Comparison of ENCODE assay signal across 8 mouse cellular contexts in the genomic region with DNA sequence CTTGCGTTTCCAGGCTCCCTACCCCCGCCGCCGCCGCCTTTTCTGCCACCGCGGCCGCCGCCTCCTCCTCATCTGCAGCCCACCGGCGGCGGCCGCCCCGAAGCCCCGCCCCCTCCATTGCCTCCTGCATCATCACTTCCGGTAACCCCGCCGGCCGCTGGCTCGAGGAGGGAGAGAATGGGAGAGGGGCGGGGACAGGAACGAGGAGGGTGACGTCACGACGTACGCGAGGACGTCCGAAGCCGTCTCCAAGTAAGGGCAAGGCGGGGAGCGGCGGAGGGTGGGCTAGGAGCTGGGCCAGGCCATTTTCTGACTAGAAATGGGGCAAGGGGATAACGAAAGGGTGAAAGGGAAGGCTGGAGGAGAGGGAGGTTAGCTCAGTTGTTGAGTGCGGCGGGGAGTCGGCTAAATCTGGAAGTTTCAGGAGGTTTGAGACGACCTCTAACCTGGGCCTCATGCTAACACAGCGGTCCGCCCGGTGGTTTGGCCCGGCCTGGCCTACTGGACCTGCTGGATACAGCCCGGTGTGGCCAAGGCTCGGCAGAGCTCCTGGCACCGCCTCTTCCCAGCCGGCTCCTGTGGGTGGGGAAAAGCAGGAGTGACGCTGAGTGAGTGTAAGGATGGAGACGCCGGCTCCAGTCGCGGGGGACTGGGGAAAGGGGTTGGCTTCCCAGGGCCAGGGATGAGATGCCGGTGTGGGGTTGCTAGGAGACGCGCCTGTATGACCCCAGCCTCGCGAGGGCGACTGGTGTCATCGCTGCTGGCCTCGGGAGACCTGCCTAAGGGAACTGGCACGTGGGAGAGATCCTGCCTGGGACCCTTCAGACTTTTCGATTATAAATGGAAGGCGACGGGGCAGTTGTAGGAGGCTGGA. TPM values are rescaled to one million over a fixed set of nuclear protein-coding genes. Genes with fewer than 3 reads are reported as not detected.
DNase-seq lines count a peak whose midpoint lies in the region; ATAC-seq lines count a peak whose summit lies in the region.

A gene (plus strand): TSS at position 223 of the 874 bp plus-strand sequence.
A gene (minus strand): TSS at position 660 of the 874 bp plus-strand sequence.

- H3K4me1 ChIP-seq in forebrain, embryonic 10.5 days, result peaks cover 24% of the 10 kb centered on the region
- peaks cover 13% of the 10 kb centered on the region for H3K4me1 ChIP-seq in heart, embryonic 16.5 days (ENCODE audit: control insufficient read depth, insufficient read depth, low read length)
- peaks cover 42% of the 10 kb centered on the region for H3K4me1 ChIP-seq in liver, embryonic 15.5 days (replicated peaks)
- peaks cover 19% of the 10 kb centered on the region for H3K4me1 ChIP-seq in neural tube, embryonic 12.5 days

- H3K9me3 ChIP-seq in forebrain, embryonic 10.5 days, result no peaks in the 10 kb centered on the region
- H3K9me3 ChIP-seq in heart, embryonic 16.5 days (replicated peaks; ENCODE audit: control insufficient read depth, low read length), result no peaks in the 10 kb centered on the region
- no peaks in the 10 kb centered on the region for H3K9me3 ChIP-seq in liver, embryonic 15.5 days (replicated peaks)
- no peaks in the 10 kb centered on the region for H3K9me3 ChIP-seq in neural tube, embryonic 12.5 days

- peak within 1 kb of the TSS; percentile 90 for H3K9ac ChIP-seq in heart, embryonic 16.5 days (ENCODE audit: low read length)
- peak within 1 kb of the TSS; percentile 74 for H3K9ac ChIP-seq in liver, embryonic 15.5 days
- H3K9ac ChIP-seq in neural tube, embryonic 12.5 days, result peak within 1 kb of the TSS; percentile 77

- peak; percentile 90 for DNase-seq in c-Kit-negative CD71-positive TER-119-positive erythroid progenitor cells, embryonic 14.5 days (ENCODE audit: low read depth, low spot score)
- DNase-seq in forebrain, embryonic 10.5 days (ENCODE audit: extremely low spot score, low spot score), result peak; percentile 98
- peak; percentile 99 for DNase-seq in kidney, postnatal 36 days
- DNase-seq in telencephalon, adult 2 months (ENCODE audit: low read depth, low spot score), result peak; percentile 97

- peak within 1 kb of the TSS; percentile 97 for H3K27ac ChIP-seq in forebrain, embryonic 10.5 days
- H3K27ac ChIP-seq in heart, embryonic 16.5 days (ENCODE audit: low read length), result peak within 1 kb of the TSS; percentile 96
- H3K27ac ChIP-seq in liver, embryonic 15.5 days (replicated peaks), result peak within 1 kb of the TSS; percentile 81
- H3K27ac ChIP-seq in neural tube, embryonic 12.5 days, result peak within 1 kb of the TSS; percentile 86

- WGBS in forebrain, embryonic 10.5 days, result under 1% methylated on average over 63 of the region's 63 CpGs
- under 1% methylated on average over 63 of the region's 63 CpGs for WGBS in heart, embryonic 16.5 days
- under 1% methylated on average over 63 of the region's 63 CpGs for WGBS in liver, embryonic 15.5 days (ENCODE audit: insufficient replicate concordance)
- under 1% methylated on average over 63 of the region's 63 CpGs for WGBS in neural tube, embryonic 12.5 days

- no peaks in the 10 kb centered on the region for H3K27me3 ChIP-seq in forebrain, embryonic 10.5 days (ENCODE audit: poor library complexity, severe bottlenecking)
- no peaks in the 10 kb centered on the region for H3K27me3 ChIP-seq in heart, embryonic 16.5 days (ENCODE audit: control insufficient read depth, insufficient read depth, low read length)
- no peaks in the 10 kb centered on the region for H3K27me3 ChIP-seq in liver, embryonic 15.5 days
- no peaks in the 10 kb centered on the region for H3K27me3 ChIP-seq in neural tube, embryonic 12.5 days (replicated peaks)

- H3K4me2 ChIP-seq in heart, embryonic 16.5 days (ENCODE audit: low read depth, low read length), result peak within 1 kb of the TSS; percentile 72
- peak within 1 kb of the TSS; percentile 92 for H3K4me2 ChIP-seq in liver, embryonic 15.5 days
- H3K4me2 ChIP-seq in neural tube, embryonic 12.5 days (replicated peaks), result peak within 1 kb of the TSS; percentile 76

- peak within 1 kb of the TSS; percentile 78 for H3K4me3 ChIP-seq in forebrain, embryonic 10.5 days
- peak within 1 kb of the TSS; percentile 63 for H3K4me3 ChIP-seq in heart, embryonic 16.5 days (ENCODE audit: low read length)
- peak within 1 kb of the TSS; percentile 75 for H3K4me3 ChIP-seq in liver, embryonic 15.5 days (replicated peaks)
- H3K4me3 ChIP-seq in neural tube, embryonic 12.5 days, result peak within 1 kb of the TSS; percentile 71

- no peaks in the 10 kb centered on the region for H3K36me3 ChIP-seq in forebrain, embryonic 10.5 days (replicated peaks)
- H3K36me3 ChIP-seq in heart, embryonic 16.5 days (ENCODE audit: control insufficient read depth, insufficient read depth), result no peaks in the 10 kb centered on the region
- H3K36me3 ChIP-seq in liver, embryonic 15.5 days (replicated peaks), result no peaks in the 10 kb centered on the region
- no peaks in the 10 kb centered on the region for H3K36me3 ChIP-seq in neural tube, embryonic 12.5 days

- ATAC-seq in CD4-positive, CD25-positive, alpha-beta regulatory T cell, adult 4 months, result peak; percentile 97
- peak; percentile 99 for ATAC-seq in heart, embryonic 16.5 days (replicated peaks; ENCODE audit: extremely low read depth, insufficient read depth, low FRiP score)
- ATAC-seq in liver, embryonic 15.5 days (ENCODE audit: insufficient read depth), result peak; percentile 98
- ATAC-seq in neural tube, embryonic 12.5 days (ENCODE audit: low FRiP score, low read depth), result peak; percentile 99

RNA-seq across cellular contexts. Expression of the first gene that starts in this region (rescaled TPM):
- 10 to 100 TPM; 17.3 to 25.6 TPM for polyA plus RNA-seq in CD4-positive, CD25-positive, alpha-beta regulatory T cell, adult 4 months (2017; shearing (Covaris generic))
- 8.7 and 9.6 TPM in 2 replicates for polyA plus RNA-seq in forebrain, embryonic 10.5 days (2016; fragmentation: Nextera tagmentation; extraction: Ambion mirVana)
- 7.6 and 8.3 TPM in 2 replicates for polyA plus RNA-seq in heart, embryonic 16.5 days (2015; fragmentation: Nextera tagmentation; extraction: Ambion mirVana)
- polyA plus RNA-seq in liver, embryonic 15.5 days (2015; fragmentation: Nextera tagmentation; extraction: Ambion mirVana), result 2.4 and 3.0 TPM in 2 replicates
- polyA plus RNA-seq in neural tube, embryonic 12.5 days (2016; fragmentation: Nextera tagmentation; extraction: Ambion mirVana), result 12.6 and 14.9 TPM in 2 replicates

RNA-seq across cellular contexts. Expression of the second gene that starts in this region (rescaled TPM):
- polyA plus RNA-seq in CD4-positive, CD25-positive, alpha-beta regulatory T cell, adult 4 months (2017; shearing (Covaris generic)), result 10 to 100 TPM in 1 of 2 experiments, 1 to 10 TPM in 1; 7.0 to 13.8 TPM
- polyA plus RNA-seq in forebrain, embryonic 10.5 days (2016; fragmentation: Nextera tagmentation; extraction: Ambion mirVana), result 12.8 and 14.3 TPM in 2 replicates
- polyA plus RNA-seq in heart, embryonic 16.5 days (2015; fragmentation: Nextera tagmentation; extraction: Ambion mirVana), result 6.5 and 8.1 TPM in 2 replicates
- 1.6 and 2.1 TPM in 2 replicates for polyA plus RNA-seq in liver, embryonic 15.5 days (2015; fragmentation: Nextera tagmentation; extraction: Ambion mirVana)
- polyA plus RNA-seq in neural tube, embryonic 12.5 days (2016; fragmentation: Nextera tagmentation; extraction: Ambion mirVana), result 15.5 and 18.8 TPM in 2 replicates

Comparison
In these comparisons a context has a peak if more than half of its experiments do, and no peak if none do; other contexts are left out.
1. Peak in every context shown above with its lines: DNase-seq, ATAC-seq, H3K4me3 ChIP-seq and H3K27ac ChIP-seq.